Mouse (Mus musculus) forebrain, embryonic 13.5 days (tissue): ENCODE data around the gene Xrn1. TPM values are rescaled to one million over a fixed set of nuclear protein-coding genes. Genes with fewer than 3 reads are reported as not detected.
"Not testable (repeated sequence)": the region's sequence is repeated elsewhere in the genome, so short reads cannot be mapped to it uniquely, and the experiment has no call there.

Experiments
- ATAC-seq: fragments of 200-750 bp; cut with Nextera tagmentation; 2 replicates; pipeline ENCODE4 v1.8.0; 2017
- H3K27ac ChIP-seq: fragments of 300-500 bp; sonication (generic); 2 replicates; pipeline ENCODE4 v1.5.1; 2015; ENCODE audit warnings: inconsistent platforms, mild to moderate bottlenecking, moderate library complexity
- H3K27me3 ChIP-seq: fragments of 300-500 bp; sonication (generic); 2 replicates; pipeline ENCODE4 v1.6.1; 2015; ENCODE audit warnings: mild to moderate bottlenecking, inconsistent platforms
- H3K36me3 ChIP-seq: fragments of 300-500 bp; sonication (generic); 2 replicates; pipeline ENCODE4 v1.6.1; 2015; ENCODE audit warnings: mild to moderate bottlenecking, inconsistent platforms; ENCODE audit not compliant: poor library complexity, severe bottlenecking
- H3K4me1 ChIP-seq: fragments of 300-500 bp; sonication (generic); 2 replicates; pipeline ENCODE4 v1.6.1; 2015; ENCODE audit warnings: inconsistent platforms
- H3K4me2 ChIP-seq: fragments of 300-500 bp; sonication (generic); 2 replicates; pipeline ENCODE4 v1.6.1; 2015; ENCODE audit warnings: inconsistent platforms, mild to moderate bottlenecking, moderate library complexity
- H3K4me3 ChIP-seq: fragments of 300-500 bp; sonication (generic); 2 replicates; pipeline ENCODE4 v1.5.1; 2015; ENCODE audit warnings: mild to moderate bottlenecking, inconsistent platforms
- H3K9ac ChIP-seq: fragments of 300-500 bp; sonication (generic); 2 replicates; pipeline ENCODE4 v1.6.1; 2015; ENCODE audit warnings: mild to moderate bottlenecking, inconsistent platforms
- H3K9me3 ChIP-seq: fragments of 300-500 bp; sonication (generic); replicated peaks from 2 replicates; pipeline ENCODE4 v1.6.1; 2016; ENCODE audit warnings: inconsistent platforms
- WGBS: fragments of 180-500 bp; shearing (Covaris S2); methylation state at CpG from one replicate; pipeline ENCODE4 v1.1.7; 2015; 5-methylcytosine and 5-hydroxymethylcytosine counted together
- polyA plus RNA-seq: library from polyadenylated mRNA; unstranded; fragments of >200 nt; fragmentation: Nextera tagmentation; extraction: Ambion mirVana; gene quantifications from 2 replicates; pipeline ENCODE4 v1.2.1, GENCODE M21; 2015

Xrn1 gene
- polyA plus RNA-seq, 1 experiment from 2014 or later, result 20.5 TPM

- 88% methylated on average over 6 of the region's 6 CpGs for WGBS
- Histone ChIP-seq H3K9me3 (no peaks in the 10 kb centered on the region), H3K36me3 (peaks cover 62% of the 10 kb centered on the region), H3K4me2 (no peak overlapping the region), H3K4me1 (no peaks in the 10 kb centered on the region), H3K9ac (no peak overlapping the region), H3K27ac (no peak overlapping the region), H3K27me3 (no peaks in the 10 kb centered on the region), H3K4me3 (no peak overlapping the region)
- no peak for ATAC-seq
Measured at GRCm38 (mm10) chr9:96056417-96057223, 102.1 kb downstream of the Xrn1 start.

- no peak overlapping the region for H3K4me3 ChIP-seq
- no peaks in the 10 kb centered on the region for H3K27me3 ChIP-seq
- H3K4me1 ChIP-seq, result no peaks in the 10 kb centered on the region
- H3K9me3 ChIP-seq, result no peaks in the 10 kb centered on the region
- H3K27ac ChIP-seq, result no peak overlapping the region
- H3K9ac ChIP-seq, result no peak overlapping the region
- peaks cover 9% of the 10 kb centered on the region for H3K36me3 ChIP-seq
- ATAC-seq, result no peak
- WGBS, result 91% methylated on average over 2 of the region's 2 CpGs
- no peak overlapping the region for H3K4me2 ChIP-seq
Measured at GRCm38 (mm10) chr9:96063083-96063802, 108.7 kb downstream of the Xrn1 start.

GRCm38 (mm10) chr9:96063803-96064475 lies 109.4 kb downstream of the Xrn1 start:
- Histone ChIP-seq H3K36me3 (peaks cover 2% of the 10 kb centered on the region), H3K4me1 (no peaks in the 10 kb centered on the region), H3K4me2 (no peak overlapping the region), H3K4me3 (no peak overlapping the region), H3K9me3 (no peaks in the 10 kb centered on the region), H3K27me3 (no peaks in the 10 kb centered on the region), H3K9ac (no peak overlapping the region), H3K27ac (no peak overlapping the region)
- ATAC-seq, result no peak
- 87% methylated on average over 5 of the region's 5 CpGs for WGBS

- ATAC-seq, result no peak
Measured at GRCm38 (mm10) chr9:96067507-96067906, 112.9 kb downstream of the Xrn1 start.

GRCm38 (mm10) chr9:96078752-96079315 lies 124.3 kb downstream of the Xrn1 start:
- H3K4me1 ChIP-seq, result no peaks in the 10 kb centered on the region
- no peaks in the 10 kb centered on the region for H3K9me3 ChIP-seq
- H3K27ac ChIP-seq, result no peak overlapping the region
- H3K27me3 ChIP-seq, result no peaks in the 10 kb centered on the region
- 97% methylated on average over 13 of the region's 13 CpGs for WGBS
- ATAC-seq, result no peak
- no peak overlapping the region for H3K4me3 ChIP-seq
- H3K4me2 ChIP-seq, result no peak overlapping the region
- no peak overlapping the region for H3K9ac ChIP-seq
- no peaks in the 10 kb centered on the region for H3K36me3 ChIP-seq

More at GRCm38 (mm10) chr9:96067507-96067906, 112.9 kb downstream of the Xrn1 start:
- Histone ChIP-seq H3K4me1 (no peaks in the 10 kb centered on the region), H3K27me3 (no peaks in the 10 kb centered on the region), H3K9me3 (no peaks in the 10 kb centered on the region; the same call in 1 of the 2 replicates), H3K36me3 (no peaks in the 10 kb centered on the region), H3K9ac (no peak overlapping the region), H3K4me3 (no peak overlapping the region), H3K27ac (no peak overlapping the region), H3K4me2 (no peak overlapping the region)
- 83% methylated on average over 2 of the region's 2 CpGs for WGBS

- WGBS, result 93% methylated on average over 6 of the region's 6 CpGs
- H3K4me1 ChIP-seq, result no peaks in the 10 kb centered on the region
- H3K4me2 ChIP-seq, result no peak overlapping the region
- ATAC-seq, result no peak
- no peak overlapping the region for H3K9ac ChIP-seq
- no peak overlapping the region for H3K4me3 ChIP-seq
- H3K27me3 ChIP-seq, result no peaks in the 10 kb centered on the region
- no peaks in the 10 kb centered on the region for H3K9me3 ChIP-seq
- no peak overlapping the region for H3K27ac ChIP-seq
- H3K36me3 ChIP-seq, result no peaks in the 10 kb centered on the region
Measured at GRCm38 (mm10) chr9:96085293-96085692, 130.7 kb downstream of the Xrn1 start.

GRCm38 (mm10) chr9:96087671-96088070 lies 133.1 kb downstream of the Xrn1 start:
- H3K27ac ChIP-seq, result no peak overlapping the region
- ATAC-seq, result no peak
- 83% methylated on average over 2 of the region's 2 CpGs for WGBS
- no peak overlapping the region for H3K9ac ChIP-seq
- no peaks in the 10 kb centered on the region for H3K9me3 ChIP-seq
- H3K4me3 ChIP-seq, result no peak overlapping the region
- no peaks in the 10 kb centered on the region for H3K36me3 ChIP-seq
- H3K27me3 ChIP-seq, result no peaks in the 10 kb centered on the region
- H3K4me1 ChIP-seq, result no peaks in the 10 kb centered on the region
- H3K4me2 ChIP-seq, result no peak overlapping the region

GRCm38 (mm10) chr9:96088456-96088855 lies 133.9 kb downstream of the Xrn1 start:
- not testable (repeated sequence) for H3K36me3 ChIP-seq, H3K4me2 ChIP-seq, ATAC-seq, H3K4me1 ChIP-seq, H3K9ac ChIP-seq, H3K27me3 ChIP-seq, H3K4me3 ChIP-seq, H3K9me3 ChIP-seq, H3K27ac ChIP-seq
- 75% methylated on average over 3 of the region's 3 CpGs for WGBS

- not testable (repeated sequence) for H3K4me2 ChIP-seq, H3K27me3 ChIP-seq, H3K4me1 ChIP-seq, H3K9ac ChIP-seq, H3K4me3 ChIP-seq, H3K27ac ChIP-seq, H3K36me3 ChIP-seq, ATAC-seq
- 89% methylated on average over 10 of the region's 10 CpGs for WGBS
- peaks cover 21% of the 10 kb centered on the region; the same call in 1 of the 2 replicates for H3K9me3 ChIP-seq
Measured at GRCm38 (mm10) chr9:96092637-96093036, 138.1 kb downstream of the Xrn1 start.

- no peak overlapping the region for H3K4me3 ChIP-seq
- no peaks in the 10 kb centered on the region for H3K4me1 ChIP-seq
- 88% methylated on average over 1 of the region's 1 CpGs for WGBS
- H3K4me2 ChIP-seq, result no peak overlapping the region
- H3K27me3 ChIP-seq, result no peaks in the 10 kb centered on the region
- no peak overlapping the region for H3K27ac ChIP-seq
- H3K9ac ChIP-seq, result no peak overlapping the region
- peaks cover 26% of the 10 kb centered on the region for H3K9me3 ChIP-seq
- no peak for ATAC-seq
- no peaks in the 10 kb centered on the region for H3K36me3 ChIP-seq
Measured at GRCm38 (mm10) chr9:96093221-96093620, 138.7 kb downstream of the Xrn1 start.

GRCm38 (mm10) chr9:96094341-96094740 lies 139.8 kb downstream of the Xrn1 start:
- peaks cover 34% of the 10 kb centered on the region for H3K9me3 ChIP-seq
- H3K4me3 ChIP-seq, result no peak overlapping the region
- H3K27ac ChIP-seq, result no peak overlapping the region
- no peaks in the 10 kb centered on the region for H3K4me1 ChIP-seq
- H3K27me3 ChIP-seq, result no peaks in the 10 kb centered on the region
- no peak for ATAC-seq
- no peaks in the 10 kb centered on the region for H3K36me3 ChIP-seq
- H3K4me2 ChIP-seq, result no peak overlapping the region
- H3K9ac ChIP-seq, result no peak overlapping the region
- WGBS, result 64% methylated on average over 1 of the region's 1 CpGs

- Histone ChIP-seq H3K9ac (no peak overlapping the region), H3K4me3 (no peak overlapping the region), H3K4me1 (no peaks in the 10 kb centered on the region), H3K4me2 (no peak overlapping the region), H3K27ac (no peak overlapping the region), H3K9me3 (peaks cover 42% of the 10 kb centered on the region), H3K27me3 (no peaks in the 10 kb centered on the region), H3K36me3 (no peaks in the 10 kb centered on the region)
- 77% methylated on average over 1 of the region's 1 CpGs for WGBS
- no peak for ATAC-seq
Measured at GRCm38 (mm10) chr9:96095192-96095591, 140.6 kb downstream of the Xrn1 start.
